Mouse (Mus musculus): ENCODE measurements around the gene Acoxl.
"Not testable (repeated sequence)": the region's sequence is repeated elsewhere in the genome, so short reads cannot be mapped to it uniquely, and the experiment has no call there.

Acoxl gene

DNA sequence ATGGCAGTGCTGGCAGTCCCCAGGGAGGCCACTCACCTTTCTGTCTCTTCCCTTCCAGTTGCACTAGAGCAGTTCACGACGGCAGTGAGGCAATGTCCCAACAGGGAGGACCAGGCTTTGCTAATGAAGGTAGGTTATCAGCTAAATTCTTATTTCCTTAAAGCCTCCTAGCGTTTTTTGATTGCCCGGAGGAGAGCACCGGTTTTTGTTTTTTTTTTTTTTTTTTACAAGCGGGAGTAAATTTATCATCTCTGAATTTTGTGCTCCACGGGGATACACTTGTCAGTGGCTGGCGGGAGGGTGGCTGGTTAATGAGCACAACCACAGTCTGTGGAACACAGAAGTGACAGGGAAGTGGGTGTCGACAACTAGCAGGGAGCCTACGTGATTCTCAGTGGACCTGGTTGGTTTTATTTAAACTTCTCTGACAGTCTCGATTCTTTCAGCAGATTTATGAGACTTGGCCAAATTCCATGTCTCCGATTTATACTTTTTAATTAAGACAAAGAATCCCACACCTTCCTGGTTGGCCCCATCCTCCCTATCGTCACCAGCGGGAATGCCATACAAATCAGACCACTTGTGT is 247.7 kb downstream of the Acoxl start:
- no peak for DNase-seq

DNA sequence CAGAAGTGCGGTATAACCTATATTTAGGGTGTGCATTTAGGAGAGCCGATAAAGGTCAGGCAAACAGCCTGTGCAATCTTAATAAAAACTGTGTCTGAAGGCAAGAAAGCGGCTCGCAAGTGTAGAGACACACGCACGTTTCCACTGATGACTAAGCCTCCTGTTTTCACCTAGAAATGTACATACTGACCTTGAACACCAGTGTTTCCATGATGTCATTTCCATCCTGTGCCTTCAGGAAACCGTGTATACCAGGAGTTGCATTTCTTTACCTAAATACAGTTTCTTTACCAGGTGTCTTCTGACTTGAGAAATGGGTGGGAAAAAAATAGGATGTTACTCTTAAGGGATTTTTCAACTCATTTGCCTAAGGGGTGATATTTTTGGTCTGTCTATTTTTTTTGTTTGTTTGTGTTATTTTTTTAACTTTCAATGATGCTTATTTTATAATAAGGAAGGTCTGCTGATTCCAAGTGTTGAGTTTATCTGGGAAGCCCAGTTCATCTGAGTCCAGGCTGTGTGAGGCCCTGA is 248.4 kb downstream of the Acoxl start:
- no peak for DNase-seq

DNA sequence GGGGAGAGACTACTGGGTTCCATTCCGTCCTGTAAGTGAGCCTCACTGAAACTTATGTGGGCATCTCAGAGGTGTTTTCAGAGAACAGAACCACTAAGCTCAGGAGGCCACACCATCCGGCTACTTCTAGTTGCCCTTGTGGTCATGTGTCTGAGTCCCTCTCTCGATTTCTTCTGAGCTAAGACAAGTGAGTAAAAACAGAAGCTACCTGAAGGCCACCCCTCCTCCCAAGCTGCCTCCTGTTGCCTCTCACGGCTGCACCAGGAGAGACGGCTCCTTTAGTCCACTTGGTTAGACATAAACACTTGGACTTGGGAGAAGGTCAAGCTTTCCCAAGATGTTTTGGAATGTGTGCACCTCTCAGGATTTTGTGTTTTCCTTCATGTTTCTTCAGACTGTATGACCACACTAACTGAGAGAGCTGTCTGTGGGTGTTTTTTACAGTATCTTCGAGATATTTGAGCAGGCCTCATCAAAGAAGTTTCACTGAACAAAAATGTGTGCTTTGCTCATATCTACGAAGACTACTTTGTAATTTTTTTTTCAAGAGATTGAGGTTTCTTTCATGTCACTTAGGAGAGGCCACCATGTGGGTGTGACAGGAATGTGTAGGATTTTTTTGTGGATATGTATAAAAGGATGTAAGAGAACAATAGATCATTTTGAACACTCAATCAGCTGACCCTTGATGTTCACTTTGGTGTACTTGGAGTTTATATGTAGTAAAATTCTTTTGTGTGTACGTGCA is 249.3 kb downstream of the Acoxl start:
- no peak for DNase-seq

DNA sequence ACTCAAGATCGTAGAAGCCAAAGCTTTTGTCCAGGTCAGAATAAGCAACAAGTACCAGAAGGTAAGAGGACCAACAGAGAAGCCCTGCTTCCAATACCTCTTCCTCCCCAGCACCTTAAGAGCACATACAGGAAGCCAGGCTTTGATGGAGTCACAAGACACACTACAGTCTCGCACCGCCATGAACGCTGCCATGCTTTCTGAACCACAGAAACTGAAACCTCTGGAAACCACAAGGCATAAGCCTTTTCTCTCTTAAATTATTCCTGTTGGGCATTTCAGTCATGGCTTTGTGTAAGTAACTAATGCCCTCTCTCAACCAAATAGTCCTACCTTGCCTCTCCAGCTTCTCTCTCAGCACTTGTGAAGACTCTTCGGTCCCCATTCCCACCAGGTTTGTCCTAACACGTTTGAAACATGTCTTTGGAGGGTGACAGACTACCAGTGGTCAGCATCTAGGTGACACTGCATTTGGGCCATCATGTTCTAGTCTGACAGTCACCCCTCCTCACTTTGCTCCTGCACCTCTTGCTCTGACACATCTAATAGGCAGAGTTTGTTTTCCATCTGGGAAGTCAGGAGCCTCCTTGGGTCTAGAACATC is 251.7 kb downstream of the Acoxl start:
- DNase-seq: no peak

DNA sequence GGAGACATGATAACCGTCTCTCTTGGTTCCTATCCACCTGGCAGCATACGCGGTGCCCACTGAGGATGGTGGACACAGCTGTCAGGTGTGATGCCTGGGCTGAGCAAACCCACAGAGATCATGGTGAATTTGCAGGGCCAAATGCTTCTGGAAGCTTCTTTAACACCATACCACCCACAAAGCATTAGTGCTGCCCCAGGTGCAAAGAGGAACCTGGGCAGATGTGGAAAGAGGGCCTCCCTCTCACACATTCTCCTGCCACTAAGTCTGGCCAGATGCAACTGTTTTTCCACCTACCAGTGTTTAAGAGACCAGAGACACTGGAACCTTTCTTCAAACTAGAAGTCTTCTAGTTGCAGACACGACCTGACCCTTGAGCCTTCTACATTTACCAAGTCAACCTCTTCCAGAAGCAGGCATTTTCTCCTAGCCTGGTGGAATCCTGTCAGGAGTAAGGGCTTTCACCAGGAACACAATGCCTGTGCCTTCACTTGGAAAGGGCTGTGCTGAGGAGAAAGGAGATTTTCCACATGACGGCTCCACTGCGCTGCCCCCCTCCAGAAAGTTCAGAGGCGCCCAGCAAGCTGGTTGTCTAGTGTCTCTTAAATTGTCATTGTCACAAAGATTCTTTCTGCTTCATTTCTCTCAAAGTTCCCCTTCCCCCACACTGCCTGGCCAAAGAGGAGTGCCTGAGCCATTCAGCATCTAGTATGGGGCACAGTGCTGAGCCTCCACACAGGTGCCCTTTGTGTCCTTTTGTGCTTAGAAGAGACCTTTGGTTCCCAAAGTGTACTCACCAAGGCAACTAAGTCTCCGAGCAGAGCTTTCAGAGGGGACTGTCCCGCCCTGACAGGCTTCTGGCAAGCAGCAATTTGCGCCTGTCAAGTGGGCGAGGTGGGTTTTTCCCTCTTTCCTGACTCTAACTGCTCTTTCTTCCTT is 253.0 kb downstream of the Acoxl start:
- peak; percentile 46 for DNase-seq

DNA sequence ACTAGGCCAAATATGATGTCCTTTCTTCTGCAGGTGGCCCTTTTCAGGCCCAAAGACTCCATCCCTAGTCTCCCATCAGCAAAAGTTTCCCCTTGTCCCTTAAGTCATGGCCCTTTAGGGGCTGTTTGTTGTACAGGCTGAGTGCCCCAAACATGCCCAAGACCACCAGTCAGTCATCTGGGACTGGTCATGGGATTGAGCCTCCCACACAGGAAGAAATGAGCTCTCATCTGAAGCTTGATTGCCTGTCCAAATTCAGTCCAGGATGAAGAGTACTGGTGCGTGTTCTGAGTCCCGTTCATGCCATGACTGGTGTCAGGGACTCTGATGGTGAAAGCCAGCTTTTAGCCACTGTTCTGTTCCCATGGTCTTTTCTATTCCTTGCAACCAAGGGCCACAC is 253.8 kb downstream of the Acoxl start:
- no peak for DNase-seq

DNA sequence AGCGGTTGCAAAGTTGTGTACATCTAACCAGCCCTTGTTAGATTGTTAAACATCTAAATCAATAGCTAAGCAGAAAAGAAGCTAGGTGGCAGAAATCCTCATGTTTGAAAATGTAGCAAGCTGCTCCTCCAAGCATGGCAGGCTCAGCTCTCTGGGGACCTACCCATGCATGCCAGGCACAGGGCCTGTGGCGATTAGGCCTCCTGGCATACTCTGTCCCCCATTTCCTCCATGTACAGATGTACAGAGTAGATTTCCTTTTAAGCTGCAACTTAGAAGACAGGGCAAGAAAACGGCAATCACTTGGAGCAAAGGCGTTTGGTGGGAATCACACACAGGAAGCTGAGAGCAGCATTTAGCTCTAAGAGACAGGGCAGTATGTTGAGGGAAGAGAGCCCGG is 255.5 kb downstream of the Acoxl start:
- DNase-seq: no peak

DNA sequence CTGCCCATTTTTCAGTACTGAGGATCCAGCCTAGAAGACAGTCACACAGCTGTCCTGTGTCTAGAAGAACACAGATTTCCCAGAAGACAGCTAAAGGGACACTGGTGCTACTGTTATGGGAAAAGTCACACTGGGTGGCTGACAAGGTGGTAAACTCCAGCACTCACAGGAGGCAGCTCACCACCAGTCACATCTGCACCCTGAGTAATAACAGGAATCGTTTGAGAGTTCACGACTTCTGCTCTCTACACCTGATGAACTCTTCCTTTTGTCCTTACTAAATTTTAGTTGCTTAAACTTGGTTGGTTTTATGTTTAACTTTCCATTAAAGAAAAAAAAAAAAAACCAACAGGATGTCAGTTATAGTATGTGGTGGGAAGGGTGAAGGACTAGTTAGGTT is 255.9 kb downstream of the Acoxl start:
- no peak for DNase-seq

DNA sequence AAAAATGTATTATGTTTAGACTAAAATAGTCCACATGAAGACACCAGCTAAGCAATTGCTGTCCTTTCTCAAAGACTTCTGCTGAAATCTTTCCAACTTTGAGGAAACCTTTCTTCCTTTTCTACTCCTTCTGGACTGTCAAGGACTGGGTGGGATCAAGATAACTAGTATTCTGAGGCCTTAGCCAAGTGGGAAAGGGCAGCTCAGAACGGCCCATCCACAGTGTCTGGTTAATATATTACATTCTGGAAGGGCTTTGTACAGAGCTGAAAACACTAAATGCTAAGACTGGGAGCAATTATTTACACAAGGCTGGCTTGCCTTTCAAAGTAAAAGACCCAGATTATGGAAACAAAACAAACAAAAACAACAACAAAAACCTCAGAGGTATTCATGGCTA is 256.6 kb downstream of the Acoxl start:
- no peak for DNase-seq

DNA sequence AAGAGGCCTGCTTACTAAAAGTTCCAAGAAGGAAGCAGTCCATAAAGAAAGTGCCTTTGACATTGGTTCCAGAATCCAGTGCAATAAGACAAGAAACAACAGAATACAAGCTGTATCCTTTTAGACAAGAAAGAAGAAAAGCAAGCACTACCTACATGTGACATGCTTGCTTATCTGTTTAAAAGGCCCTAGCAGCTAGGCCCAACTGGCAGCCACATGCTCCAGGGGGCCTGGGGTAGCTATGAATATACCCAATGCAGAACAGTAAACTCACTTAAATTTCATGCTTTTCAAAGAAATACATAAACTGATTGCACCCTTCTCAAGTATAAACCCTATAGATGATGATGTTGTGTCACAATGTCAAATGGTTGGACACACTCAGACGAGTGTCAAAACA is 257.4 kb downstream of the Acoxl start:
- no peak for DNase-seq

DNA sequence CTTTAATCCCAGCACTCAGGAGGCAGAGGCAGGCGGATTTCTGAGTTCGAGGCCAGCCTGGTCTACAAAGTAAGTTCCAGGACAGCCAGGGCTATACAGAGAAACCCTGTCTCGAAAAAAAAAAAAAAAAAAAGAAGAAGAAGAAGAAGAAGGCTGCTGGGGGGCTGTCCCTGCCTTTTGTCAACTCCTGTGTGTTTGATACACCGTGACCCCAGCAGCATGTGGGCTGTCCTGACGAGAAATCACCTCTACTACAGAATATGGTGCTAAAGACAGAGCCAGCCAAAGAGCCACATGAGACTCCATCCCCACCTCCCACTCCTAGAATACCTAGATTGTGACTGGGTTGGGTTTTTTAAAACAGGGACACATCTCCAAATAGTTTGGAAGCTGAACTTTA is 259.4 kb downstream of the Acoxl start:
- DNase-seq: not testable (repeated sequence)

DNA sequence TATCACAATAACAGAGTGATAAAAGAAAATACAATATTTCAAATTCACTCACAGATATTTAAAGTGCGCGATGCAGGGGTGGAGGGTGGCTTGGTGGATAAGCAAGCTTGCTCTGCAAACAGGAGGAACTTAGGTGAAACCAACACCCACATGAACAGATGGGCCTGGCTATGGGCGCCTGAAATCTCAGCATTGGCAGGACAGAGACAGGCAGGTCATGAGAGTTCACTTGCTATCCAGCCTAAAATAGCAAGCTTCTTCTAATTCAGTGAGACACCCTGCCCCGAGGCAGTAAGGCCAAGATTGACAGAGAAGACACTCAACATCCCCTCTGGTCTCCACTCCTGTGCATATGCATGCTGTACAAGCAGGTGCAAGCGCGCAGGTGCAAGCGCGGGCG is 263.4 kb downstream of the Acoxl start:
- DNase-seq: no peak

DNA sequence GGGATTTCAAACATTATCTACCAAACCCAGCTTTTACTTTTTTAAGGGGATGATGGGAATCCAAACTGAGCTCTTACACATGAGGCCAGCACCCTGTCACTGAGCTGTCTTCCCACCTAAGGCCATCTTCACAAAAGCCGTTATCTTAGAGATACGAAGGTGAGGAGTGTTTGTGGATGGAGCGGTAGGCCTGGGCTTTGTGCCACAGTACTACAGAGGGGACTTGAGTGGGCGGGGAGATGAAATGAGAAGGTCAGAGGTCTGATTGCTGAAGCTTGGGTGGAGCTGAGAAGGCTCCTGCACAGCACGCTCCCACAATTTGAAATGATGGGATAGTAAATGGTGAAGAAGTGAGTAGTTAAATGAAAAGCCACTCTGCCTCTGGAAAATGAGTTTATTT is 266.1 kb downstream of the Acoxl start:
- no peak for DNase-seq

DNA sequence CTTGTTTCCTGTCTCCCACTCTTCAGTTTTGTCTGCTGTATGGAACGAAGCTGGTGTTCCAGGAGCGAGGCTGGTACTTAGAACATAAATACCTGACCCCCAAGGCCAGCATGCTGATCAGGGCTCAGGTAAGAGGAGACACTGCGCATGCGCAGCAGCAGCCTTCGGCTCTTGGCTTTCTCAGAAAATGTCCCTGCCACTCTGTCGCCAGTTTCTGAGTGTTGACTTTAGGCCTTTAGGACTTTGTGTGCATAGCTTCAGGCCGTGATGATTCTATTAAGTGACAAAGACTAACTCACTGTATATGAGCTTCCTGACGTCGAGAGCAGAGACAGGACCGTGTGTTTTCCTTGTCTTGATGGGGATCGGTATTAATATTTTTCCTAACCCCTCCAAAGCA is 267.0 kb downstream of the Acoxl start:
- no peak for DNase-seq

DNA sequence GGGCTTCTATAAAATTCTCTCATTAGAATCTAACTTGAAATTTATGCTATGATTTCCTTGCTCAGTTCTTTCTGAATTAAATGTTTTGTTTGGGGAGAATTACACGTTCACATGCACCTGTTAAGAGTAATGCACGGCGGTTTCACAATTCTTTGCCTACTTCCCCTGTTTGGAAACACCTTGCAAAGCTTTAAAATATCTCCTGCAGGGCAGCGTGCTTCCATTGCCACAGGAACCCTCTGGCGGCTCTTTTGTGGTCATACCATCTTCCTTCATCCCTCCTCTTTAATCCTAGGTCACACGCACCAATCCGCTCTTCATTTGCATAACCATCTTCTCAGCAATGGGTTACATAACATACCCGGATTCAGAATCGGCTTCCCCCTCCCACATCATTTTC is 272.9 kb downstream of the Acoxl start:
- no peak for DNase-seq

DNA sequence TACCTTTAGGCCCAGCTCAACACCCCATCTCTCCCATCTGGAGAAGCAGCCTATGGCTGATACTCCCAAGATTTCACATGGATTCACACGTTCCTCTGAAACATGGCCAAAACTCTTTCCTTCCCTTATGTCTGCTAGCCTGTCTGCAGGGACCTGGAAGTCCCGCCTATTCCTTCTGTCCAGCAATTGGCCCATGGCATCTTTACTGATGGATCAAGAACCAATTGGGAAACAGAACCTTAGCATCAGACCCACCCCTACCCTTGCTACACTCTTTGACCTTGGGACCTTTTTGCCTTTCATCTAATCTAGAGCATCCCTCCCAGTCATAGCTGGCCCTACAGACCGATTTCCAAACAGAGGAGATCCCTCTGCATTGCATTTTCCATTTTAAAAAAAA is 275.9 kb downstream of the Acoxl start:
- no peak for DNase-seq

DNA sequence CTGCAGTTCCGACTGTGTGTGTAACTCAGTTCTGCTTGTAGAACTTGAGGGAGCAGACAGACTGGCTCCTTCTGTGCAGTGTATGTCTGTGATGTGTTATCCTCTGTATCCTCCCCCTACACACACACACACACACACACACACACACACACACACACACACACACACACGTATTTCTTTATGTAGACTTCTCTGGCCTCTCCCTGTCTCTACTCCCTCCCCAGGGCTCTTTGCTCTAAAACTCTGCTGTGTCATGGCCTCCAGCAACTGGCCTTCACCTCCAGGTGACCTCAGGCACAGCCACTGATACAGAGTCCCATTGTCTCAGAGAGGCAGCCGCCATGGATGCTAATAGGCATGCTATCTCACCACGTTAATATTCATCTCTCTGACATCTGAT is 276.9 kb downstream of the Acoxl start:
- no peak for DNase-seq

DNA sequence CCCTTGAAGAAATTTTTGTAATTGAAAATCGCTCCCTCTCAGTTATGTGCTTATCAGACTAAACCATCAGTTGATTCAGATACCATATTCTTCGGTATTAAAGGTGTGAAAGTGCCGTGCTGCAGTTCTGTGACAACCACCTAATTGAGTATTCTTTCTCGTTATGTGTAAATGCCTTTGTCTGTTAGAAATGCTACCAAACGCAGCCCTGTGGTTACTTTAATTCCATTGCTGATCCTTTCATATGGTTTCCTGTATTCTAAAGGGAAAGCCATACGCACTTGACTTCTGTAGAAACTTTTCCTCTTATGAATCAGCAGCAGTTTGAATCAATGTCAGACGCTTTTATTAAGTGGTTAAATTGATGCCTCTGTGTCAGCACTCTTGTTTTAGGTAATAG is 278.9 kb downstream of the Acoxl start:
- no peak for DNase-seq

DNA sequence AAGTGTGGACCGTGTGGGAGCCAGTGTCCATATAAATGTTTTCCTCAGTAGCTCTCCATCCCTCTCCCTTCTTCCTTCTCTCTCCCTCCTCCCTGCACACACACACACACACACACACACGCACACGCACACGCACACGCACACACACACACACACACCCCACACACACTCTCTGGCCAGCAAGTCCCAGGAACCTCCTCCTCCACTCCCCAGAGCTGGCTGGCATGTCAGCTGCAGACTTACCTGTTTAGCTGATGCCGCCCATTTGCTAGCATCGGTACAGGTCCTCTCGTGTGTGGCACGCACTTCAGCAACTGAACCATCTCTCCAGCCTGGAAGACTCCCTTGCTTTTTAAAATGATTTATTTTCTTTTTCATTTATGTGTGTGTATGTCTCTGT is 280.3 kb downstream of the Acoxl start:
- DNase-seq: no peak

DNA sequence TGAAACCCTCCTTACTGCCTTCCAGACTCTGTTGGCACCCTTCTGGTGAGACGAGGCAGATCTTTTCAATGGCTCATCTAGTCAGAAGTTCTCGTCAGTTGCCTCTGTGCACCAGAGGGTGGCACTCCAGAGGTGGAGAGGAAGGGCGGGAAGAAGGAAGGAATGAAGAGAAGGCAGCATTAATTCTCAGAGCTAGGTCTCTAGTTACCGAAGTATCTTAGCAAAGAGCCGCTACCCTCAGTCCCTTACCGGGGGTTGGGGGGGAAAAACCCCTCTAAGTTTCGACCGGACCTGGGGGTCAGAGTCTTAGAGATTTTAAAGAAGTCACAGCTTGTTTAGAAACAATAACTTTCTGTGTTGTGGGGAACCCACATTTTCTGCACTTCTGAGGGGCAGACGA is 283.8 kb downstream of the Acoxl start:
- DNase-seq: peak; percentile 82

DNA sequence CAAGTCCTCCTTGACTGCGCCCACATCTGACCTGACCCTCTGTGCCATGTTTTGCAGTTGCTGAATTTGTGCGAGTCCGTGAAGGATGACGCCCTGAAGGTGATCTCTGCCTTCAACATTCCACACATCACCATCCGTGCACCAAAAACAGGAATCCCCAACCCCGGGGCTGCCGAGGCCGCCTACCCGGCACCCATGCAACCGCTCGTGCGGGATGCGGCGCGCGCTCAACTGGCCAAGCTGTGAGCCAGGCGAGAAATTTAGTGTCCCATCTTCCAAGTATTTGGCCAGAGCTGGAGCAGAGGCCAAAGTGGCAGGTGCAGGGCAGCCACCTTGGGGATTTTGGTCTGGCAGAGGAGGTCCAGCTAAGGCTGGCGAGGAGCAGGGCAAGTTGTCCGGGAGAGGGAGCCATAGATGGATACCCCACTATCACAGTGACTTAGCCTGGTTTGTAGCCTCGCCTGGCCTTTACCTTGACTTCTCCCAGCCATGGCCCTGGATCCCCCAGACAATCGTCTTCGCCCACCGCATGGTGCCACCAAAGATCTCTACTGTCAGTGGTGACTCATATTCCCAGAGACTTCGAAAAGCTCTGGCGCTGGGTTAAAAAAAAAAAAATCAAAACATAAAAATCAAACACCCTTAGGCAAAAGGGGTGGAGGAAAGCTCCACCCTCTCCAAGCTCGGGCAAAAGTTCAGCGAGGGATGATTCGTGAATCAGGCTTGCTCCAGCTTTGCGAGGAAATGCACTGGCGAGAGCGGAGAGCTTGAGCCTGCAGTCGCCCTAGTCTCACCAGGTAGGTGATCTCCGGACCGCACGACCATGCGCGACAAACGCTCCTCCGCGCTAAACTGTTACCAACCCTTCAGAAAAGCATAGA is 284.5 kb downstream of the Acoxl start:
- peak; percentile 38 for DNase-seq
